11 mouse cellular contexts compared by ENCODE assay signal in genomic region chr4:44702011-44702527, GRCm38 (mm10). TPM values are rescaled to one million over a fixed set of nuclear protein-coding genes. Genes with fewer than 3 reads are reported as not detected.
DNase-seq lines count a peak whose midpoint lies in the region; ATAC-seq and TF ChIP-seq lines count a peak whose summit lies in the region.
"Had no signal": no experiment of that assay in that cellular context is flagged by ENCODE, and none has a peak within 500 bp of the region (broad histone marks: within the 10 kb centered on the region; RNA-seq: fewer than 3 reads in every experiment).

No protein-coding gene starts in this region.

- H3K4me3 ChIP-seq in limb, embryonic 10.5 days, result no peak overlapping the region
- no peak overlapping the region for H3K4me3 ChIP-seq in lung, postnatal 0 days (ENCODE audit: low read depth, low read length)
- H3K4me3 ChIP-seq: limb, embryonic 15.5 days had no signal

- H3K27ac ChIP-seq in limb, embryonic 10.5 days, result no peak overlapping the region
- H3K27ac ChIP-seq in lung, postnatal 0 days (ENCODE audit: low read length), result no peak overlapping the region
- H3K27ac ChIP-seq: embryonic facial prominence, embryonic 12.5 days; kidney, postnatal 0 days; limb, embryonic 15.5 days had no signal

- no peak overlapping the region for H3K9ac ChIP-seq in lung, postnatal 0 days (replicated peaks; ENCODE audit: low read depth)
- H3K9ac ChIP-seq: embryonic facial prominence, embryonic 12.5 days; limb, embryonic 15.5 days had no signal

- 1% methylated on average over 25 of the region's 25 CpGs for WGBS in limb, embryonic 10.5 days
- WGBS in lung, postnatal 0 days, result 2% methylated on average over 25 of the region's 25 CpGs

- peaks cover 100% of the 10 kb centered on the region for H3K27me3 ChIP-seq in limb, embryonic 10.5 days (ENCODE audit: low read depth, poor library complexity, severe bottlenecking)
- H3K27me3 ChIP-seq in lung, postnatal 0 days (replicated peaks; ENCODE audit: insufficient read depth, low read length), result peaks cover 73% of the 10 kb centered on the region

- intact Hi-C loops in gastrocnemius, postnatal 36 days (cut with DNase I), result no loop called here

- ATAC-seq in lung, postnatal 0 days, result no peak

- no peak overlapping the region for H3K4me2 ChIP-seq in lung, postnatal 0 days (replicated peaks; ENCODE audit: low read depth, low read length)
- H3K4me2 ChIP-seq: embryonic facial prominence, embryonic 12.5 days; limb, embryonic 15.5 days had no signal

- peak; percentile 38 for DNase-seq in adrenal gland, postnatal 10 days
- no peak for DNase-seq in adrenal gland, postnatal 14 days
- peak; percentile 26 for DNase-seq in right cerebral cortex, postnatal 4 days
- no peak for DNase-seq in right cerebral cortex, postnatal 14 days
- DNase-seq in limb, embryonic 10.5 days (ENCODE audit: low spot score), result peak; percentile 61
- peak; percentile 60 for DNase-seq in retina, postnatal 1 day
- DNase-seq in lung, postnatal 0 days (ENCODE audit: low spot score), result no peak
- no peak for DNase-seq in gastrocnemius, postnatal 36 days

- TF ChIP-seq CTCF in lung, postnatal 0 days (IDR thresholded peaks at IDR 0.05), result no peak

- no peaks in the 10 kb centered on the region for H3K9me3 ChIP-seq in limb, embryonic 10.5 days (replicated peaks)
- no peaks in the 10 kb centered on the region for H3K9me3 ChIP-seq in lung, postnatal 0 days (ENCODE audit: low read length)
- H3K9me3 ChIP-seq: embryonic facial prominence, embryonic 12.5 days; limb, embryonic 15.5 days had no signal

- H3K4me1 ChIP-seq in limb, embryonic 10.5 days, result peaks cover 19% of the 10 kb centered on the region
- no peaks in the 10 kb centered on the region for H3K4me1 ChIP-seq in lung, postnatal 0 days (ENCODE audit: insufficient read depth, low read depth, low read length)

- TF ChIP-seq EP300 in lung, postnatal 0 days (IDR thresholded peaks at IDR 0.05), result no peak

- H3K36me3 ChIP-seq in limb, embryonic 10.5 days, result no peaks in the 10 kb centered on the region
- no peaks in the 10 kb centered on the region for H3K36me3 ChIP-seq in lung, postnatal 0 days (ENCODE audit: insufficient read depth, low read length)
- H3K36me3 ChIP-seq: embryonic facial prominence, embryonic 12.5 days; limb, embryonic 15.5 days had no signal

RNA-seq across cellular contexts. Expression of gene Pax5, which starts 8.2 kb away (rescaled TPM):
- total RNA-seq in adrenal gland, postnatal 10 days (2021), result 1 to 10 TPM; 2.9 to 5.5 TPM
- total RNA-seq in adrenal gland, postnatal 14 days (2021), result 1.6 and 12.5 TPM in 2 replicates
- 0.05 and 0.35 TPM in 2 replicates for polyA plus RNA-seq in limb, embryonic 10.5 days (2016; fragmentation: Nextera tagmentation; extraction: Ambion mirVana)
- 0.05 and 0.12 TPM in 2 replicates for polyA plus RNA-seq in lung, postnatal 0 days (2015; fragmentation: Nextera tagmentation; extraction: Ambion mirVana)
- not detected for total RNA-seq in gastrocnemius, postnatal 36 days (2021)
- polyA plus RNA-seq: kidney, postnatal 0 days had no signal

RNA-seq across cellular contexts. Expression of gene Zcchc7, which starts 53.6 kb away (rescaled TPM):
- 10 to 100 TPM; 28.7 to 51.6 TPM for total RNA-seq in adrenal gland, postnatal 10 days (2021)
- total RNA-seq in adrenal gland, postnatal 14 days (2021), result 46.8 and 51.3 TPM in 2 replicates
- polyA plus RNA-seq in limb, embryonic 10.5 days (2016; fragmentation: Nextera tagmentation; extraction: Ambion mirVana), result 20.2 and 20.5 TPM in 2 replicates
- polyA plus RNA-seq in lung, postnatal 0 days (2015; fragmentation: Nextera tagmentation; extraction: Ambion mirVana), result 40.8 and 49.6 TPM in 2 replicates
- total RNA-seq in gastrocnemius, postnatal 36 days (2021), result 10 to 100 TPM; 11.5 to 16.2 TPM

Comparison
In these comparisons a context has a peak if more than half of its experiments do, and no peak if none do; other contexts are left out.
1. DNase-seq: peak in adrenal gland, postnatal 10 days (single experiment), right cerebral cortex, postnatal 4 days (single experiment), limb, embryonic 10.5 days (single experiment) and retina, postnatal 1 day (single experiment); none in adrenal gland, postnatal 14 days (single experiment), right cerebral cortex, postnatal 14 days (single experiment), lung, postnatal 0 days (single experiment) and gastrocnemius, postnatal 36 days (0 of 2).